Mouse (Mus musculus) kidney, postnatal 14 days (tissue): ENCODE results near the gene Celsr1.
"Not testable (repeated sequence)": the region's sequence is repeated elsewhere in the genome, so short reads cannot be mapped to it uniquely, and the experiment has no call there.

Source experiments
- DNase-seq: peaks from one replicate; pipeline ENCODE4 v3.0.0; 2022; ENCODE audit warnings: mixed read lengths

The Celsr1 gene

DNA sequence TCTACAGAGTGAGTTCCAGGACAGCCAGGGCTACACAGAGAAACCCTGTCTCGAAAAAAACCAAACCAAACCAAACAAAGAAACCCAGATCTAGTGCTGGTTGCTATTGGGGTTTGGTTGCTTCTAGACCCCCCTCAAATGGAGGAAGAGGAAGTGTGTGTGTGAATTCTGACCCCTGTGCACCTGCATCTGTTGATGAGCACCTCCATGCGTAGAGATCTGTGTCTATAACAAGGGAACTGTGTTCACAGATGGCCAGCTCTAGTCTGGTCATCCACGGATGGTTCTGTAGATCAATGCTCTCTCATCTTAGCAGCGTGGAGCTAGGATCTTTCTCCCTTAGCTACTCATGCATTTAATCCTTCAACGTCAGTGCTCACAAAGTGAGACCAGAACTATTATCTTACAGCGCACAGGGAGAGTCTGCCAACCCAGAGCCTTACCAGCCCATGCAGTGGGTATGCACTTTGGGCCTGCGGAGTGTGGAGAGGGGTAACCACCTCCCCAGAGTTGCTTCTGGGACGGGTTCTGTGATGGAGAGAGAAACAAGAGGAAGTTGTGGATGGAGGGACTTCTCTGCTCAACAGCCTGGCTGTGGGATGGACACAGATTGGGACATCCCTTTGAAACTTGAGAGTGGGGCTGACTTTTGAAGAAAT lies 30.7 kb upstream of the Celsr1 start:
- DNase-seq, result no peak

DNA sequence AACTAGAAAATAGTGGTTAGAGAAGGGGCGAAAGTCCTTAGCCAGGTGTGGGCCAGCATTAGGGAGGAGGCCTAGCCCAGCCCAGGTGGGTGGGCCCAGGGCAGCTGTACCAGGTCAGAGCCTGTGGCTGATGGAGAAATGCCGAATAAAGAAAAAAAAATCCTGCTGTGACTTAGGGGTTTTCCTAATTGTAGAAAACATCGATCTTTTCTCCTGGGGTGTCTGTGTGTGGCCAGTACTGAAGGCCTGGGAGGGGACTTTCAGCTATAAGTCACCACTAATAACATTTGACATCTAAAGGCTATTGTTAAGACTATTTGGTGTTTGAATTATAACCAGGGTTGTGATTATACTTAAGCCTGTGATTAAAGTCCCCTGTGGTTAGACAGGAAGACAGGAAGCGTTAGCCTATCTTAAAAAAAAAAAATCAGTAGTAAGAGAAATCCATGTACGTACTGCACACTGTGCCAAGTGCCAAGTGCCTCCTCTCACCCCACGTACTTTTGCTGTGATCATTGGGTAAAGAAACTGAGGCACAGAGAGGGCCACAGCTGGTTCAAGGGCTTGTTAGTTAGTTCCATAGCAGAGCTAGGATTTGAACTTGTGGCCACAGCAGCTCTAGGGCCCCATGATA lies 28.4 kb upstream of the Celsr1 start:
- no peak for DNase-seq

DNA sequence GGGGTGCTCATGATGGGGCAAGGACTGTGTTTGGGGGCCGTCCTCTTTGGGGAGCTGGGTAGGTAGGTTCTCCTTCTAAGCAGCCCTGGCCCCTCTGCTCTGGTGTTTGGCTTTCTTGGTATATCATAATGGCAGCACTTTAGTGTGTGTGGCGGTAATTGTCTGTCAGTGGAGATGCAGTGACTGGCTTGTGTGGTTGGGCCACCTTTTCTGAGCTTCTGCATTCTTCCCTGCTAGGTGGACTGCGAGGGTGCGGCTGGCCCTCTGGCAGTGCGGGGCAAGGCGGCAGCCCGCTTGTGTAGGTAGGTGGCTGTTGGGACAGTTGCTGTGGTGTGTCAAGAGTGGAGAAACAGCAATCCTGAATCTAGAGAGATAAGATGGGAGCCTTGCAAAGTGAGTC lies 27.6 kb upstream of the Celsr1 start:
- DNase-seq, result no peak

DNA sequence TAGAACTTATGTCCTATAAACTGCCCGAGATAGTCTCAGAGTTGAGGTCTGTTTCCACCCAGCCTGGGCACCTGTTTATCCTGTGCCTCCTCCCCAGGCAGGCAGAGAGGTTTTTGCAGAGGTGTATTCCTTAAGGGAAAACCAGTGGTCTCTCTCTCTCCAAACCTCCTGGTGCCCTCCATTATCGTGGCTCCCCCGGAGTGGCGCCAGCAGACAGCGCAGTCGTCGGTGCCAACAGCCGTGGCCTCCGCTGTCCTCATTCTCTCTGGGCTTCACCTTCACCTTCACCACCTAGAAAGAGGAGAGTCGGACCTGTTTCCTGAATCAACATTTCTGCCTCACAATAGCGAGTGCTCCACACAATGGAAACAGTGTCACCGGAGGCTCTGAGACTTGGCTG lies 27.0 kb upstream of the Celsr1 start:
- no peak for DNase-seq

DNA sequence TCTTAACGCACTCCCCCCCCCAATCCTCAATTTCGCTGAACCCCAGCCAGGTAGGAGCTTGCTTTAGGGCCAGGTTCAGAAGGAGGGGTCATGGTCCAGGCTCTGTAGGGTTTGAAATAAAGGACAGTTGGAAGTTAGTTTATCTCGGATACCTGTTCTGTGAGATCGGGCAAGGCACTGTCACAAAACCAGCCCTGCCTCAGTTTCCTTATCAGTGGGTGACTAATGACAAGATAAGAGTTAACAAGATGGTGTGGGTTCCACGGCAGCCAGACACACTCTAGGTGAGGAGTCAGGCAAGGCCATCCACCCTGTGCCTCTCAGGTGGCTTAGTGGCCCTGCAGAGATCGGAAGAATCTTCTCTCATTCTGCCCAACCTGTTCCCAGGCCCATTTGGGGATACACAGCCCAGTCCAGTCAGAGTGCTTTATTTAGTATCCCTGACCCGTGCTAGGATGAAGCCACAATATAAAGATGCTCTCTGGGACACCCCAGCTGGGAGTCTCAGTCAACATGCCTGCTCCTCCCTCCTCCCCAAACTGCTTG lies 26.3 kb upstream of the Celsr1 start:
- no peak for DNase-seq

DNA sequence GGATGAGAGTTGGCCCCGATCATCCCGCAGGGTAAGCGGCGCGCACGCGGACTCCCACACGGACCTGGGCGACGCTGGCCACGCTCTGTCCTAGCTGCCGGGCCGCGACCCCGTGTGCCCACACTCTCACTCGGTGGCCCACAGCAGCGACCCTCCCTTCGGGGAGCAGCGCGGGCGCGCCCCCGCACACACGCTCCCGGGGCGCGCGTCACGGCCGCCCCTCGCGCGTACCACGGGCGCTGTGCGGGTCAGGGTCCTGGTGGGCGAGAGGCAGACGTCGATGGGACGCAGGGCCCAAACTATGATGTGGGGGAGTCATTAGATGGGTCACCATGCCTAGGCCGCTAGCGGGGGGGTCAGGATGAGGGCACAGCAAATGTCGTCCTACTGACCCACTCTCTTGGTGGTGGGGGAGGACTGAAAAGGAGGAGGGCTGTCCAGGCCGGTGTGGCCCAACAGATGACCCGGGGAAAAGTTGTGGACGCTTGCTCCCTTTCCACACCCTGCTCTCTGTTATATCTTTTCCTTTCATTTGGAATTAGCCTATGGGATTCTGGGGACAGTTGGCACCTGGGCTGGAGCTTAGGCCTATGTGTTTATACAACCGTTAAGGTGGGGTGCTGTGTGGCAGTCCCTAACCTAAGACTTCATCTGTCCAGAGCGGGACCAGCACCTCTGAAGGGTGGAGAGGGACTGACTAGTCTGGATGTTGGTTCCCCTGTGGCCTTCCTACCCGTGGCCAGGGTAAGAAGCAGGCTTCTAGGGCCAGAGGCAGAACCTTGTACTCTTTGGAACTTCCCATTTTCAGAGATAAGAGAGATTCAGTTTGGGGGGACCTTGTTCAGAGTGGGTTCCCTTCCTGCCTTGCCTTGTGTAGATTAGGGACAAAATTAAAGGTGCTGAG lies 25.6 kb upstream of the Celsr1 start:
- no peak for DNase-seq

DNA sequence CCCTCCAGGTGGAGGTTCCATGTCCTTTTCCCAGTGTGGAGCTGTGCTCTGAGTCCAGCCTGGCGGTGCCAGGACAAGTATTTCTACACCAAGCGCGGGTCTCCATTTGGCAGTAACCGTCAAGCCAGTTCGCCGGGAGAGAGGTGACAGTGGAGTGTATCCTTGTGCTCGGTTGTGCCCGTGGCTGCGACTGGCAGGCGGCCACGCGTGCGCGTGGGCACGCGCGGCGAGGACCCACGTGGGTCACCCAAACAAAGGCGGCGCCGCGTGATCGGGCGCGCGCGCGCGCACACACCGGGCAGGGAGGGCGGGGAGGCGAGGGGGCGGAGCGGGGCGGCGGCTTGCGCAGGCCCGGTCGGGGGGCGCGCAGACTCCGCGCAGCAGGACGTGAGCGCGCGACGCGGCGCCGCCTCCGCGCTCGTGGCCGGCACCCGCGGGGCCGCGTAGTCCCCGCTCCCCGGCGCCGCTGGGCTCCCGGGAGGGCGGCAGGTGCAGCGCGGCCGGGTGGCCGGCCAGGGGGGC lies 24.9 kb upstream of the Celsr1 start:
- DNase-seq, result peak; percentile 93

DNA sequence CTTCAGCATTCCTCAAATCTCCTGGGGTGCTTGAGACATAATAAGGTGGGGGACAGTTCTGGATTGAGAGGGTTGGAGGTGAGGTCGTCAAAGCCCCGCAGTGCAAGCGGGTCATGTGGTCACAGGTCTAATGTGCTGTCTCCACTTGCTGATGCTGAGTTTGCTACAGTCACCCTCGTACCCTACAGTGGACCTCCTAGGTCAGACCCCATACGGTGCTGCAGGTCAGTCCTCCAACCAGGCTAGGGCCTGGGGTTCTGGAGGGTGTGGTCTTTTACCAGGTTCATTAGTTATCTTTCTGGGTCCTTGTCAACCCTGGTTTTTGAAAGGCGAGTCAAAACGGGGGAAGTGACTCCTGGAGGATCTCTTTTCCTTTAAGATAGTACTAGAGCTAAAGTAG lies 24.3 kb upstream of the Celsr1 start:
- no peak for DNase-seq

DNA sequence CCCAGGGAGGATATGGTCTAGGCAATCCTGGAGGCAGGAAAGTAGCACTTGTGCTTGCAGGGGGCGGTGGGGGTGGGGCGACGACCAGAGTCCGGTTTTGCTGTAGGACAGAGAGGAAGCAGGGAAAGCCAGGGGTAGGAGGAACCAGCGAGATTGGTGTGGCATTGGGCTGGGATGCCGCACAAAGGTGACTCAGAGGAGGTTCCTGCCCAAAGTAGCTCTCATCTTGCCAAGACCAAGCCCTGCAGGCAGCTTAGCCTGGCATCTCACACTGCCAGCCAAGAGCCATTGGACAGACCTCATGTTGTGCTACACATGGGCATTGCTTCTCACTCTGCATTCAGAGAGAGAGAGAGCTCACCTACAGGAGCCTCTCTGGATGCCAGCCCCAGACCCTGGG lies 23.8 kb upstream of the Celsr1 start, which contains the start of gene Gramd4:
Gene Gramd4 (plus strand): TSS at position 283 of the 400 bp plus-strand sequence.
- DNase-seq, result no peak

DNA sequence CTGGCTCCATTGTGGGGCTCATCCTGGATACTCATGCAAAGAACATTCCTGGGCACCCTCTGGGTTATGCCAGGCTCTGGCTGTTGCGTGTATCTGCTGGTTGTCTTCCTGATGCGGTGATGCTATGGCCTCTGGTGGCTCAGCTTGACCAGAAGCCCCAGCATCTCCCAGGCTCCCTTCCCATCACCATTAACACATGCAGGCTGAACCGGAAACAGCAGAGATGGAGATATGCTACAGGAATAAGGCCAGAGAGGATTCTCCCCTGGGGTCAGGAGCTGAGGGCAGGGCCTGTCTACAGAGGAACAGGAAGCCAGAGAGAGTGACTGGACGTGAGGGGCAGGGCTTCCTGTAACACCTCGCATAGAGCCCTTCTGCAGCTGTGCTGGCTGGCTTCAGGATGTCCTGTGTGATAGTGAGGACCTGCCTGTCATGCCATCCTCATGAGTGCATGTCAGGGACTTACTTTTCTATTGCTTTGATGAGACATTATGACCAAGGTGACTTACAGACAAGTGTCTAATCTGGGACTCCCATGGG lies 22.7 kb upstream of the Celsr1 start:
- no peak for DNase-seq

DNA sequence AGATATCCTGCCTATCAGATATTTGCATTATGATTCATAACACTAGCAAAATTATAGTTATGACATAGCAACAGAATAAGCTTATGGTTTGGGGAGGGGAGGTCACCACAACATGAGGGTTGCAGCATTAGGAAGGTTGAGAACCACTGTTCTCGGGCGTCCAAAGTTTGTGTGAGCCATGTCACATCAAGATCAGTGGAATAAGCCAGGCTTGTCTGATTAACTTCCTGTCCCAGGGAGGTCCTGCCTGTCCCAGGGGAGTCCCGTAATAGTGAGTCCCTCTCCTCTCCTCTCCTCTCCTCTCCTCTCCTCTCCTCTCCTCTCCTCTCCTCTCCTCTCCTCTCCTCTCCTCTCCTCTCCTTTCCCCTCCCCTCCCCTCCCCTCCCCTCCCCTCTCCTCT lies 21.3 kb upstream of the Celsr1 start:
- not testable (repeated sequence) for DNase-seq

DNA sequence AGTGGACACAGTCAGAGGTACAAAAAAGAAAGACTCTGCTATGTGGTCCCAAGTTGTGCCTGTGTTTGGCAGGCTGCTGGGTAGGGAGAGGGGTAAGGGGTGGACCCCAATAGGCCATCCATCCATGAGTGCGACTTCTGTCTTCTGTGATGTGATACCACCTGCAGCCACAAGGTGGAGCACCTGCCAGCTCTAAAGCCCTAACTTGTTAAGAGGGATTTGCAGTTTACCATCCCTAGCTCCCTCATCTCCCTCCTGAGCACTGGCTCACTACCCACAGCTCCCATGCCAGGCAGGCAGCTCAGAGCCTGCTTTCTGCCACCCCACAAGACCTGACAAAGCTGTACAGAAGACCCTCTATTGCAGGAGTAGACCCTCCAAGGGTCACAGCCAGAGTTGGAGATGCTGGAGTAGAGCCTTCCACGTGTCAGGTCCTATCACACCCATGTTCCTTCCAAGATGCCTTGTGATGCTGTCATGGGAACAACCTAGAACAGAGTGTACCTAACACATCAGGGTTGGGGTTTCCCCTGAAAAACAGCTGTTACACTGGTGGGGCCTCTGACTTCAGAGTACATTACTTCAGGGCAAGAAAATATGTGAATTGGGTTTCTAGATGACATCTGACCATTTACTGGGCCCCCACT lies 20.4 kb upstream of the Celsr1 start:
- DNase-seq, result peak; percentile 84

DNA sequence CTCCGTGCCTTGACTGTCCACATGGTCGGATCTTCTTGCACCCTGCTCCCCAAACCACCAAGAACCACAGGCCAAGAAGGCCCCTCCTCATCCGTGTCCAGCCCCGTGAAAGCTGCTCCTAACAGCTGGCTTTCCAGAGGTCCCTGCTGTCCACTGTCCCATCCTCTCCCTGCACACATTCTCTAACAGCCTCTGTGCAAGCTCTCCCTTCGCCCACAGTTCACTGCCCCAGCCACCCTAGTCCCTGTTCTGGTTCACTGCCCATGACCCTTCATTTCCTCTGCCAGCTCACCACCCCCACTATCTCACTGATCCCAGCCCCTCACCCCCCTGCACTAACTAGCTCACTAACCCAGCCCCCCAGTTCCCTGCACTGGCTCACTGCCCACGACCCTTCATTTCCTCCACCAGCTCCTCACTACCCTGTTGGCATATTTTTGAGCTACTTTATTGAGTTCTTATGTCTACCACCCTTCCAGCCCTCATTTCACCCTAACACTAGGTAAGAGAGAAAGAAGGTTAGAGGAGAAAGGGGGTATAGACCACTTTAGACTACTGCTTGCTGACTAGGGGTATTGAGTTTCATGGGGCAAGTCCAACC lies 18.4 kb upstream of the Celsr1 start:
- peak; percentile 27 for DNase-seq

DNA sequence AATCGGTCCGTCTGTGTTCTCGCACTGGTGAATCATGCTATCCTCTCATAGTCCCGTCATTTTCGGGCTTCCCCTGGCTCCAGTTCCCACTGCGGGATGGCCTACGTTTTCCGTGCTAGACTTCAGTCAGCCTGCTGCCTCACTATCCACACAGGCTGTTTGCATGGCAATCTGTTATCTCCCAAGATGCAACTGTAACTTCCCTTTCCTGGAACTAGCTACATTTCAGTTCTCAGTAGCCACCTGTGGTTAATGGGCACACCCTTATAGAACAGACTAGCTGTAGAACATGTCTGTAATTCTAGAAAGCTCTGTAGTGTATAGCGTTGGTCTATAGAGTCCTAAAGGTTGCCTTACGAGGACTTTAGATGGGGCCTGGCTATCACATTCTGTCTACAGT lies 17.6 kb upstream of the Celsr1 start:
- DNase-seq, result no peak

DNA sequence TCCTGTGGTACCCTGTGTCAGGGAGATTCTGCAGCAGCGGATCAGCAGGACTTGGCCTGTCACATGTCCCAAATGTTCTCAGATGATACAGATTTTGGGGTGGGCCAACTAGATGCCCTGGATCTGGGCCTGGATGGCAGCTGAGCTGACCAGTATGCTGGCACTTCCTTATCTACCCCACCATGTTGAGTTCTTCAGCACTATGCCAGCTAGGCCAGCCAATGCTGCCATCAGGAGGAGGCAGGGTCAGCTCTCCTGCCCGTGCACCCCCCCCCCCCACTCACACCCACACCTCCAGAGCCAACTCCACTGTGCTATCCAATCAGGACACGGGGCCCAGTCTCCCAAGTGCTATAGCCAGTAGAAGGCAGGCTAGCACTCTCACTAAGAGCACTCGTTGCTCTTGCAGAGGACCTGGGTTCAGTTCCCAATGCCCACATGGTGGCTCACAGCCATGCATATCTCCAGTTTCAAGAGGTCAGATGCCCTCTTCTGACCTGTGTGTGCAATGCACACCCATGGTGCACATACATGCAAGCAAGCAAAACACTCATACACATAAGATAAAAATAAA lies 16.7 kb upstream of the Celsr1 start:
- no peak for DNase-seq

DNA sequence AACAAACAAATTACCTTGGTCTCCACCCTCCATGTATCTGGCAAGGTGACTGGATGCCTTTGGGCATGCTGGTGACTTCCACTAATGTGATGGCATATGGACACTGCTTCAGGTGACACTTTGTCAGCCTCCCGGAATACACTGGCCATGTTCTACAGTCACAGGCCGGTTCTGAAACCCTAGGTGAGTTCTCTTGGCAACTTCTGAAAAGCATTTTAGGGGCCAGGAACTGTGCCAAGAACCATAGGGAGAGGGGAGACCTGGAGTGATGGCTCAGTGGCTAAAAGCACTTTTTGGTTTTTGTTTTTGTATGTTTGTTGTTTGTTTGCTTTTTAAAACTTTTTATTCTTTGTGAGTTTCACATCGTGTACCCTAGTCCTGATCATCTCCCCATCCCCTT lies 15.9 kb upstream of the Celsr1 start:
- DNase-seq, result no peak

DNA sequence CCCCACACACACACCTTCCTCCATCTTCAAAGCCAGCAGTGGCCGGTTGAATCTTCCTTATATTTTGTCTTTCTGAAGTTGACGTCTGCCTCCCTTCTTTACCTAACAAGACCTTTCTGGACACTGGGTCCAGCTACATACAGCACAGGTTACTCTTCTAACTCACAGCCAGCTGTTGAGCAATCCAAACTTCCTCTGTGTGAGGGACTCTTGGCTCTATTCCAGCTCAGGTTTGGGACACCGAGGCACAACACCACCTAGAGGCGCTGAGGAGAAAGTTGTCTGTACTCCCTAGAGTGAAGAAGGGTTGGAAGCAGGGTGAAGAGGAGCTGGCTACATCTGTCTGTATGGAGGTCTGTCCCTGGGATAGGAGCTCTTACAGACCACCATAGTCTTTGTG lies 8.8 kb upstream of the Celsr1 start:
- peak; percentile 43 for DNase-seq

DNA sequence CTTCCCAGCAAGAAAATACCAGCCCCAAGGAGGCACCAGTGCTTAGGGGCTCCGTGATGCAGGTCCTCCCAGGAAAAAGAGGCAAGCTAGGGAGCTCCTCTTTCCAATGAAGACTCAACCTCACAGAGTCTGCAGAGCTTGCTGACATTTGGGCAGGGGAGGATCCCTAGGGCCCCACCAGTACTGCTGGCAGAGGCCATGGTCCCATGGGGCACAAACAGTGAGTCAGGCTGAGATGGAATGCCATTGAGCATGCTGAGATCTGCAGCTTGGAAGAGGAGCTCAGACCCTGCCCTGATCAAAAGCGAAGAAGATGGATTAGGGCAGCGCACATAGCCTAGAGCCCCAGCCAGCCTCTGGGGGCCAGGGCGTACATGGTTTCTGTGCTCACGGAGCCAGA lies 7.8 kb upstream of the Celsr1 start:
- no peak for DNase-seq

DNA sequence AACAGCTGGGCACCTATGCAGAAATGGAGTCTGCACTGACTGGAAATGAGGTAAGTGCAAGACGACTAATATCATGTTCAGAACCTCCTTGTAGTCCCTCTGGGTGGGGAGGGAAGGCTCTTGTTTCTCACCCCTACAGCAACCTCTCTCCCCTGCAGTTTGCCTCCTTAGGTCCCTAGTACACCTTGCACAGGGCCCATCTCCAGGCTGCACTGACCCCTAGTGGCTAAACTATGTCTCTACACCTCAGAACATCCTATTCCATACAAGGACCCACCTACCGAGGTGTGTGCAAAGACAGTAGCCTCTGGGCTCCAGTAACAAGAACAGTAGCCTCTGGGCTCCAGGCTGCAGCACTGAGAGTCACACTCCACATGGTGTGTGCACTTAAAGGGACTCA lies 5.2 kb upstream of the Celsr1 start:
- DNase-seq, result peak; percentile 69

DNA sequence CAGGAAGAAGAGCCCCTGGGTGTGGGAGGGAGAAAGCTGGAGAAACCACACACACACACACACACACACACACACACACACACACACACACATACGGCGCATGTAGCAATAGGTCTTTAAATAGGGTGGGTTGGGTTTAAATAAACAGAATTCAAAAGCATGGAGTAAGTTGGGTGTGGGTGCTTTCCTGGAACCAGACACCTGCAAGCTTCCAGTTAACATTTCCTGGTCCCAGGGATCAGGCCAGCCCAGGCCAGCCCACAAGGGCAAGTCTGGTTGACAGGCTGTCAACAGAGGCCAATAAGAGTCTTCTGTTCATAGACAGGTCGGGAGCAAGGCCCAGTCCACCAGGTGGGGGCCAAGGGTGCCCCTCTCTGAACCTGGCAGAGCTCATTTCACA lies 2.3 kb upstream of the Celsr1 start:
- DNase-seq, result no peak

DNA sequence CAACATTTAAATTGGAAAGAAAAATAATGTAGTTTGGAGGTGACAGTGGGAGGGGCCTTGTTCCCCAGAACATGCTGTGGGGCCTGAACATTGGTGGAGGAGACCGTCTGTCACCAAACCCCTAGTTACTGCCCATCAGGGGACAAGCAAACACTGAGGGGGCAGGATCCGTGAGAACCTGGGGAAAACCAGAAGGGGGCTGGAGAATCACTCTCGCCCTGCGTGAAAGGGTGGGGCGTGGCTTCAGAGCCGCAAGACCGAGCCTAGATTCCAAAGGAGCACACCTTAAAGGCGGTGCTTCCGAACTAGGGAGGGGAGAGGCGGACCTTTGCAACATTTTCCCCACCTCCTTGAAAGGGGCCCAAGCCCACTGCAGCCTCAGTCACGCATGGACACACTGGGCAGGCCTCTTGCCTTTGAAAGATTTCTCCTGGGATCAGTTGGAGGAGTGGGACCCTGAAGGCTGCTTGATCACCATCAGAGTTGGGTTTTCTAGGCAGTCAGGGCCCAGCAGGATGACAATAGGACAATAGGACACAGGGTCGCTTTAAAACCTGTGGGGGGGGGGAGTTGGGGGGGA lies 1.3 kb upstream of the Celsr1 start:
- DNase-seq, result peak; percentile 36
